Mouse (Mus musculus) cerebellum, adult 2 months (tissue): ENCODE results near the gene 4930524J08Rik.

Experiments used
- CTCF ChIP-seq: fragments of 200-500 bp; IDR thresholded peaks from 2 replicates; pipeline ENCODE4 v1.5.1; 2011; ENCODE audit warnings: low read depth, mild to moderate bottlenecking, control low read depth, low read length, moderate library complexity, borderline replicate concordance; ENCODE audit not compliant: insufficient read depth
- POLR2A ChIP-seq: fragments of 200-500 bp; IDR thresholded peaks from 2 replicates; pipeline ENCODE4 v1.6.1; 2011; ENCODE audit warnings: low read length, control low read depth, borderline replicate concordance; ENCODE audit not compliant: insufficient read depth

DNA sequence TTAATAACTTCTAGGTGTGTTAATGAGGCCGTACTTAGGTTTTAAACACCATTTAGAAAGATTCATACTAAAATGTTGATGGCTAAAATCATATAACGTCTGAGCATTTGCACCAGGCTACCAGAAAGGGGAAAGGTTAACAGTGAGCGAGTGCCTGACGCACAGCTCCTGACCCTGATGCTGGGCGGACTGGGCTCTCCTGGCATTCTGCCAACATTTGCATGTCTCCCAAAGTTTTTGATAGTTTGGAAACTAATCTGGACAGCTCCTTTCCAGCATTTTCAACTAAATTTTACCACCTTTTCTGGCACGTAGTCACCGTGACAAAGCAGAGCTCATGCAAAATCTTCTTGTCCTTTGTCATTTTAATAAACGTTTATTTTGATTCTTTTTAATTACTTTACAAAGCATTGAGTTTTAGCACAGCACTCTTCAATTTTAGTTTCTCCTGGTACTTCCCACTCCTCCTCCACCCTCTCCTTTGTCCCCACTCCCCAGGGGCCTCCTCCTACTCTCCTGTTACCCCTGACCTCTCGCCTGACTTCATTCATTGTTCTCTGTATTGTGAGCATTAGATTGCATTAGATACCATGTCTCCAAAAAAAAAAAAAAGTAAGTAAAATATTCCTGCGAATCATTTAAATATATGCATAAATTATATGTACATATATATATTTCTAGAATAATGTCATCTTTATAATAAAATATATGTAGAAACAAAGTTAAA lies 36.9 kb upstream of the 4930524J08Rik start:
- TF ChIP-seq CTCF (no peak), POLR2A (no peak)
